In genomic region chr1:174215270-174216038, GRCm38 (mm10) we compare ENCODE assay signal across 30 mouse cellular contexts. TPM values are rescaled to one million over a fixed set of nuclear protein-coding genes. Genes with fewer than 3 reads are reported as not detected.
"Had no signal": no experiment of that assay in that cellular context is flagged by ENCODE, and none has a peak within 500 bp of the region (broad histone marks: within the 10 kb centered on the region; RNA-seq: fewer than 3 reads in every experiment).

No protein-coding gene starts in this region.

- DNase-seq: kidney, adult 2 months; kidney, postnatal 14 days; layer of hippocampus, adult 9-11 months; liver; lung, adult 18-20 months; lung, postnatal 10 days; lung, postnatal 36 days; right cerebral cortex, adult 18-20 months; right cerebral cortex, postnatal 14 days; right cerebral cortex, postnatal 4 days; thymus, adult 18-20 months; thymus, postnatal 36 days had no signal

- H3K9ac ChIP-seq: intestine, embryonic 15.5 days; limb, embryonic 13.5 days; liver, embryonic 12.5 days; liver, embryonic 15.5 days; lung, embryonic 15.5 days; midbrain, embryonic 12.5 days; midbrain, embryonic 15.5 days; neural tube, embryonic 12.5 days; neural tube, embryonic 15.5 days had no signal

- H3K36me3 ChIP-seq: intestine, embryonic 15.5 days; limb, embryonic 10.5 days; limb, embryonic 13.5 days; lung, embryonic 15.5 days; midbrain, embryonic 12.5 days; midbrain, embryonic 15.5 days; neural tube, embryonic 12.5 days; neural tube, embryonic 15.5 days had no signal

- H3K27me3 ChIP-seq: intestine, embryonic 15.5 days; limb, embryonic 13.5 days; liver, embryonic 12.5 days; liver, embryonic 15.5 days; lung, embryonic 15.5 days; midbrain, embryonic 12.5 days; midbrain, embryonic 15.5 days; neural tube, embryonic 12.5 days; neural tube, embryonic 15.5 days had no signal

- H3K4me1 ChIP-seq: intestine, embryonic 15.5 days; limb, embryonic 10.5 days; limb, embryonic 13.5 days; liver, embryonic 12.5 days; liver, embryonic 15.5 days; lung, embryonic 15.5 days; midbrain, embryonic 12.5 days; midbrain, embryonic 15.5 days; neural tube, embryonic 12.5 days; neural tube, embryonic 15.5 days had no signal

- ATAC-seq: intestine, embryonic 15.5 days; liver, embryonic 12.5 days; midbrain, embryonic 15.5 days had no signal

- H3K9me3 ChIP-seq: intestine, embryonic 15.5 days; limb, embryonic 10.5 days; limb, embryonic 13.5 days; liver, embryonic 12.5 days; liver, embryonic 15.5 days; lung, embryonic 15.5 days; midbrain, embryonic 12.5 days; midbrain, embryonic 15.5 days; neural tube, embryonic 12.5 days; neural tube, embryonic 15.5 days had no signal

- H3K4me2 ChIP-seq: intestine, embryonic 15.5 days; limb, embryonic 13.5 days; liver, embryonic 12.5 days; liver, embryonic 15.5 days; lung, embryonic 15.5 days; midbrain, embryonic 12.5 days; midbrain, embryonic 15.5 days; neural tube, embryonic 12.5 days; neural tube, embryonic 15.5 days had no signal

- H3K27ac ChIP-seq: intestine, embryonic 15.5 days; layer of hippocampus, adult 2 months; limb, embryonic 10.5 days; limb, embryonic 13.5 days; liver, embryonic 12.5 days; liver, embryonic 15.5 days; lung, embryonic 15.5 days; midbrain, embryonic 12.5 days; midbrain, embryonic 15.5 days; neural tube, embryonic 12.5 days; neural tube, embryonic 15.5 days; stomach, postnatal 0 days had no signal

- H3K4me3 ChIP-seq: intestine, embryonic 15.5 days; layer of hippocampus, adult 2 months; limb, embryonic 10.5 days; limb, embryonic 13.5 days; liver, embryonic 12.5 days; liver, embryonic 15.5 days; lung, embryonic 15.5 days; midbrain, embryonic 12.5 days; midbrain, embryonic 15.5 days; neural tube, embryonic 12.5 days; neural tube, embryonic 15.5 days had no signal

RNA-seq across cellular contexts. Expression of gene Olfr419, which starts 36.4 kb away (rescaled TPM):
- total RNA-seq: layer of hippocampus, adult 2 months; layer of hippocampus, postnatal 25 days; left cerebral cortex, adult 18-20 months; left cerebral cortex, postnatal 25 days had no signal
- polyA plus RNA-seq: intestine, embryonic 15.5 days; kidney, adult 2 months; limb, embryonic 10.5 days; limb, embryonic 13.5 days; lung, embryonic 15.5 days; midbrain, embryonic 12.5 days; midbrain, embryonic 15.5 days; neural tube, embryonic 12.5 days; neural tube, embryonic 15.5 days; stomach, embryonic 14.5 days; stomach, postnatal 0 days; urinary bladder, adult 2 months had no signal

RNA-seq across cellular contexts. Expression of gene Spta1, which starts 42.9 kb away (rescaled TPM):
- polyA plus RNA-seq: large intestine, adult 2 months had no signal
